Mouse (Mus musculus) liver, embryonic 16.5 days (tissue): ENCODE measurements around the gene Ranbp6. TPM values are rescaled to one million over a fixed set of nuclear protein-coding genes. Genes with fewer than 3 reads are reported as not detected.
A peak's percentile ranks its signal among the peaks of the same experiment; 100 is the strongest.

Source experiments
- ATAC-seq: fragments of 200-750 bp; cut with Nextera tagmentation; 2 replicates; pipeline ENCODE4 v1.8.0; 2017; ENCODE audit warnings: low read depth, mild to moderate bottlenecking, moderate number of reproducible peaks, moderate library complexity
- H3K27ac ChIP-seq: fragments of 300-500 bp; sonication (generic); 2 replicates; pipeline ENCODE4 v1.5.1; 2014; ENCODE audit warnings: mild to moderate bottlenecking, low read length
- H3K27me3 ChIP-seq: fragments of 300-500 bp; sonication (generic); 2 replicates; pipeline ENCODE4 v1.6.1; 2014; ENCODE audit warnings: low read depth, low read length, mixed read lengths; ENCODE audit not compliant: control insufficient read depth, insufficient read depth
- H3K36me3 ChIP-seq: fragments of 300-500 bp; sonication (generic); 2 replicates; pipeline ENCODE4 v1.6.1; 2014; ENCODE audit warnings: mild to moderate bottlenecking; ENCODE audit not compliant: control insufficient read depth, insufficient read depth
- H3K4me1 ChIP-seq: fragments of 300-500 bp; sonication (generic); 2 replicates; pipeline ENCODE4 v1.6.1; 2014; ENCODE audit warnings: low read depth, low read length, mixed read lengths; ENCODE audit not compliant: control insufficient read depth
- H3K4me2 ChIP-seq: fragments of 300-500 bp; sonication (generic); 2 replicates; pipeline ENCODE4 v1.6.1; 2014; ENCODE audit warnings: low read depth, low read length, mixed read lengths
- H3K4me3 ChIP-seq: fragments of 300-500 bp; sonication (generic); 2 replicates; pipeline ENCODE4 v1.5.1; 2014; ENCODE audit warnings: low read depth, mild to moderate bottlenecking, low read length
- H3K9ac ChIP-seq: fragments of 300-500 bp; sonication (generic); 2 replicates; pipeline ENCODE4 v1.6.1; 2014; ENCODE audit warnings: low read depth, low read length
- H3K9me3 ChIP-seq: fragments of 300-500 bp; sonication (generic); replicated peaks from 2 replicates; pipeline ENCODE4 v1.6.1; 2016; ENCODE audit warnings: low read length; ENCODE audit not compliant: control insufficient read depth
- WGBS: fragments of 180-500 bp; shearing (Covaris S2); extraction: QIAGEN DNeasy Blood & Tissue Kit; methylation state at CpG from one replicate; pipeline ENCODE4 v1.1.7; 2014; ENCODE audit not compliant: insufficient replicate concordance; 5-methylcytosine and 5-hydroxymethylcytosine counted together
- polyA plus RNA-seq: library from polyadenylated mRNA; unstranded; fragments of >200 nt; fragmentation: Nextera tagmentation; extraction: Ambion mirVana; gene quantifications from 2 replicates; pipeline ENCODE4 v1.2.1, GENCODE M21; 2015

Ranbp6 gene
- polyA plus RNA-seq, 1 experiment from 2014 or later, result 5.2 TPM

- H3K36me3 ChIP-seq, result no peaks in the 10 kb centered on the region
- WGBS, result 62% methylated on average over 8 of the region's 8 CpGs
- H3K27ac ChIP-seq, result no peak overlapping the region
- H3K4me2 ChIP-seq, result no peak overlapping the region
- no peak overlapping the region for H3K4me3 ChIP-seq
- no peak overlapping the region for H3K9ac ChIP-seq
- H3K4me1 ChIP-seq, result no peaks in the 10 kb centered on the region
- H3K9me3 ChIP-seq, result no peaks in the 10 kb centered on the region
- no peak for ATAC-seq
- no peaks in the 10 kb centered on the region for H3K27me3 ChIP-seq
Measured at GRCm38 (mm10) chr19:29842973-29843372, 30.2 kb upstream of the Ranbp6 start.

- 66% methylated on average over 4 of the region's 4 CpGs for WGBS
- Histone ChIP-seq H3K27me3 (no peaks in the 10 kb centered on the region), H3K9me3 (no peaks in the 10 kb centered on the region), H3K4me3 (no peak overlapping the region), H3K4me1 (no peaks in the 10 kb centered on the region), H3K27ac (no peak overlapping the region), H3K9ac (no peak overlapping the region), H3K36me3 (no peaks in the 10 kb centered on the region), H3K4me2 (no peak overlapping the region)
- no peak for ATAC-seq
Measured at GRCm38 (mm10) chr19:29840642-29841041, 27.9 kb upstream of the Ranbp6 start.

GRCm38 (mm10) chr19:29838636-29839135 lies 25.9 kb upstream of the Ranbp6 start:
- ATAC-seq, result no peak
- WGBS, result 52% methylated on average over 3 of the region's 3 CpGs
- no peaks in the 10 kb centered on the region for H3K36me3 ChIP-seq
- no peak overlapping the region for H3K4me3 ChIP-seq
- no peak overlapping the region for H3K4me2 ChIP-seq
- no peak overlapping the region for H3K9ac ChIP-seq
- H3K4me1 ChIP-seq, result no peaks in the 10 kb centered on the region
- H3K9me3 ChIP-seq, result no peaks in the 10 kb centered on the region
- no peaks in the 10 kb centered on the region for H3K27me3 ChIP-seq
- H3K27ac ChIP-seq, result no peak overlapping the region

GRCm38 (mm10) chr19:29838171-29838570 lies 25.4 kb upstream of the Ranbp6 start:
- Histone ChIP-seq H3K4me2 (no peak overlapping the region), H3K9me3 (no peaks in the 10 kb centered on the region), H3K4me3 (no peak overlapping the region), H3K27me3 (no peaks in the 10 kb centered on the region), H3K36me3 (no peaks in the 10 kb centered on the region), H3K27ac (no peak overlapping the region), H3K9ac (no peak overlapping the region), H3K4me1 (no peaks in the 10 kb centered on the region)
- no peak for ATAC-seq
- 61% methylated on average over 1 of the region's 1 CpGs for WGBS

- Histone ChIP-seq H3K9me3 (no peaks in the 10 kb centered on the region), H3K36me3 (no peaks in the 10 kb centered on the region), H3K9ac (no peak overlapping the region), H3K4me2 (no peak overlapping the region), H3K27ac (no peak overlapping the region), H3K4me1 (no peaks in the 10 kb centered on the region), H3K27me3 (no peaks in the 10 kb centered on the region), H3K4me3 (no peak overlapping the region)
- no peak for ATAC-seq
- WGBS, result 58% methylated on average over 3 of the region's 3 CpGs
Measured at GRCm38 (mm10) chr19:29835364-29836034, 22.7 kb upstream of the Ranbp6 start.

GRCm38 (mm10) chr19:29830911-29831310 lies 18.1 kb upstream of the Ranbp6 start:
- Histone ChIP-seq H3K9me3 (no peaks in the 10 kb centered on the region), H3K27ac (no peak overlapping the region), H3K36me3 (no peaks in the 10 kb centered on the region), H3K4me1 (no peaks in the 10 kb centered on the region), H3K27me3 (no peaks in the 10 kb centered on the region), H3K9ac (no peak overlapping the region), H3K4me2 (no peak overlapping the region), H3K4me3 (no peak overlapping the region)
- no peak for ATAC-seq
- WGBS, result 56% methylated on average over 2 of the region's 2 CpGs

- Histone ChIP-seq H3K27ac (no peak overlapping the region), H3K9ac (no peak overlapping the region), H3K4me3 (no peak overlapping the region), H3K36me3 (no peaks in the 10 kb centered on the region), H3K9me3 (no peaks in the 10 kb centered on the region), H3K4me1 (no peaks in the 10 kb centered on the region; the same call in 1 of the 2 replicates), H3K4me2 (no peak overlapping the region), H3K27me3 (no peaks in the 10 kb centered on the region)
- ATAC-seq, result no peak
- 60% methylated on average over 5 of the region's 5 CpGs for WGBS
Measured at GRCm38 (mm10) chr19:29828558-29828957, 15.8 kb upstream of the Ranbp6 start.

- peak; percentile 50 for ATAC-seq
- Histone ChIP-seq H3K27ac (no peak overlapping the region), H3K36me3 (no peaks in the 10 kb centered on the region), H3K4me3 (no peak overlapping the region), H3K9me3 (no peaks in the 10 kb centered on the region), H3K4me2 (no peak overlapping the region), H3K9ac (no peak overlapping the region), H3K27me3 (no peaks in the 10 kb centered on the region), H3K4me1 (no peaks in the 10 kb centered on the region; the same call in 1 of the 2 replicates)
- WGBS, result 64% methylated on average over 1 of the region's 1 CpGs
Measured at GRCm38 (mm10) chr19:29826686-29827085, 13.9 kb upstream of the Ranbp6 start.

GRCm38 (mm10) chr19:29825003-29825402 lies 12.2 kb upstream of the Ranbp6 start:
- no peaks in the 10 kb centered on the region; the same call in 1 of the 2 replicates for H3K4me1 ChIP-seq
- H3K9ac ChIP-seq, result no peak overlapping the region
- no peak for ATAC-seq
- no peaks in the 10 kb centered on the region for H3K36me3 ChIP-seq
- WGBS, result 5% methylated on average over 2 of the region's 2 CpGs
- no peak overlapping the region for H3K27ac ChIP-seq
- no peak overlapping the region for H3K4me2 ChIP-seq
- H3K27me3 ChIP-seq, result no peaks in the 10 kb centered on the region
- no peak overlapping the region for H3K4me3 ChIP-seq
- H3K9me3 ChIP-seq, result no peaks in the 10 kb centered on the region
